Mouse (Mus musculus) thymus, adult 2 months (tissue): Measurements from ENCODE around the gene Zfp335.

Experiments used
- CTCF ChIP-seq: fragments of 200-500 bp; IDR thresholded peaks from 2 replicates; pipeline ENCODE4 v1.5.1; 2012; ENCODE audit warnings: mild to moderate bottlenecking, control low read depth, low read length, moderate library complexity, borderline replicate concordance; ENCODE audit not compliant: control insufficient read depth, poor library complexity, insufficient read depth; ENCODE audit errors: extremely low read depth
- POLR2A ChIP-seq: fragments of 200-500 bp; IDR thresholded peaks from 2 replicates; pipeline ENCODE4 v1.6.1; 2012; ENCODE audit warnings: mild to moderate bottlenecking, low read length, control low read depth, moderate library complexity; ENCODE audit not compliant: control insufficient read depth, poor library complexity, insufficient read depth; ENCODE audit errors: extremely low read depth

GRCm38 (mm10) chr2:164892696-164893216 is 18.8 kb downstream of the Zfp335 start:
- no peak for TF ChIP-seq POLR2A
- TF ChIP-seq CTCF: no peak
